In genomic region chr2:27676106-27676477, GRCm38 (mm10) we compare ENCODE assay signal across 8 mouse cellular contexts. TPM values are rescaled to one million over a fixed set of nuclear protein-coding genes. Genes with fewer than 3 reads are reported as not detected.
DNase-seq lines count a peak whose midpoint lies in the region; ATAC-seq lines count a peak whose summit lies in the region.

Rxra (plus strand) TSS chr2:27676440.

- H3K27me3 ChIP-seq in liver, embryonic 12.5 days (replicated peaks), result peaks cover 76% of the 10 kb centered on the region

- H3K4me3 ChIP-seq in brown adipose tissue, adult 24 weeks (ENCODE audit: insufficient read depth, low read depth, low read length), result peak within 1 kb of the TSS; percentile 98
- H3K4me3 ChIP-seq in liver, embryonic 12.5 days, result peak within 1 kb of the TSS; percentile 77

- no peak for ATAC-seq in liver, embryonic 12.5 days

- peak within 1 kb of the TSS; percentile 77 for H3K27ac ChIP-seq in brown adipose tissue, adult 24 weeks (replicated peaks; ENCODE audit: low read depth, low read length)
- H3K27ac ChIP-seq in liver, embryonic 12.5 days, result peak within 1 kb of the TSS; percentile 84

- no peak for DNase-seq in layer of hippocampus, adult 18-20 months (ENCODE audit: low spot score in 2 of 2)
- DNase-seq in layer of hippocampus, adult 11-12 months (ENCODE audit: low spot score), result no peak
- peak; percentile 44 to 72 for DNase-seq in gastrocnemius, postnatal 4 days (ENCODE audit: low spot score in 2 of 2)
- DNase-seq in kidney, adult 11 months, result peak; percentile 88
- DNase-seq in neural tube, embryonic 10.5 days (ENCODE audit: extremely low spot score, low spot score), result peak; percentile 73
- DNase-seq in spleen, postnatal 10 days (ENCODE audit: low spot score in 2 of 2), result no peak

- no peaks in the 10 kb centered on the region for H3K36me3 ChIP-seq in liver, embryonic 12.5 days

- H3K4me2 ChIP-seq in liver, embryonic 12.5 days, result peak within 1 kb of the TSS; percentile 92

- H3K4me1 ChIP-seq in brown adipose tissue, adult 24 weeks (ENCODE audit: control insufficient read depth, insufficient read depth, insufficient read length, low read length), result peaks cover 25% of the 10 kb centered on the region
- H3K4me1 ChIP-seq in liver, embryonic 12.5 days, result peaks cover 64% of the 10 kb centered on the region

- 13% methylated on average over 16 of the region's 16 CpGs for WGBS in liver, embryonic 12.5 days (ENCODE audit: insufficient replicate concordance)

- H3K9ac ChIP-seq in liver, embryonic 12.5 days, result peak within 1 kb of the TSS; percentile 81

- H3K9me3 ChIP-seq in liver, embryonic 12.5 days (replicated peaks), result no peaks in the 10 kb centered on the region

RNA-seq across cellular contexts. Expression of gene Rxra, which starts in this region (rescaled TPM):
- 10 to 100 TPM; 31.0 to 35.1 TPM for total RNA-seq in layer of hippocampus, adult 18-20 months (2021)
- polyA plus RNA-seq in brown adipose tissue, adult 24 weeks (2012; ENCODE audit: insufficient read depth, insufficient read length, missing spikeins), result 23.1 and 24.1 TPM in 2 replicates
- 10 to 100 TPM; 59.0 to 60.2 TPM for total RNA-seq in gastrocnemius, postnatal 4 days (2021)
- polyA plus RNA-seq in liver, embryonic 12.5 days (2016; fragmentation: Nextera tagmentation; extraction: Ambion mirVana), result 3.9 and 4.2 TPM in 2 replicates

Comparison
In these comparisons a context has a peak if more than half of its experiments do, and no peak if none do; other contexts are left out.
1. DNase-seq: peak in gastrocnemius, postnatal 4 days (2 of 2), kidney, adult 11 months (single experiment) and neural tube, embryonic 10.5 days (single experiment); none in layer of hippocampus, adult 18-20 months (0 of 2), layer of hippocampus, adult 11-12 months (single experiment) and spleen, postnatal 10 days (0 of 2).